ENCODE assay signal across 8 mouse cellular contexts in the genomic region with DNA sequence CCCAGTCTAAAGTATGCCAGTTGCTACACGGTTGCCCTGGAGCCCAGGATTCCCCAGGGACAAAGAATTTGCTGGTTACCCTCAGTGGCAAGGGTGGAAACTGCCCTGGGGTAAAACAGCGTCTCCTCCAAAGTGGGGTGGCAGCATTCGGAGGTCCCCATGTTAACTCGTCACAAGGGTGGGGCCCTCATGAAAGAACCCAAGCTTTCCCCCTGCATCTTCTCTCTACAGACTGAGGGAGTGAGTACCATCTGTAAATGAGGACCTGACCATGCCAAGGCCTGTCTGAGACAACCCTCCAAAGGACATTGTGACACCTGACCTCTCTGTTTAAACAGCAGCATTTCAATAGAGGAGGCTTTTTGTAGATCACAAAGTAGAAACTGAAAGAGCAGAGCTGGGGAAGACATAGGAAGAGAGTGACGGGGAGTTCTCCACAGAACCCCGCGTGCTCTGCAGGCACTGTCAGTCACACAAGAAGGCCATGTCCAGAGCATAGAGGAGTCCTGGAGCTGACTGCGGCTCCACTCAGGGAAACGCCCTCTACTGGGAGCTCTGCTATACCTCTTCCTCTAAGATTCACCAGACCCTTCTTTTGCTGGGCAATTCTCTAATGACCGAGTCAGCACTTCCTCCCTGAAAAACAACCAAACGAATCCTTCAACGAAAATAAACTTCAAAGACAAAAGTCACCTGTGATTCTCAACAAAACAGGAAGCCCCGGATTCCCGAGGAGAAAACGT. TPM values are rescaled to one million over a fixed set of nuclear protein-coding genes. Genes with fewer than 3 reads are reported as not detected.
DNase-seq lines count a peak whose midpoint lies in the region; ATAC-seq and TF ChIP-seq lines count a peak whose summit lies in the region.

No protein-coding gene starts in this region.

- TF ChIP-seq CTCF in heart, adult 2 months (IDR thresholded peaks at IDR 0.05), result peak; percentile 64

- H3K79me2 ChIP-seq in heart, adult 2 months (replicated peaks; ENCODE audit: control insufficient read depth, insufficient read depth, low read length), result no peaks in the 10 kb centered on the region

- intact Hi-C loops in heart, adult 2 months (cut with DNase I), result no loop called here

- no peaks in the 10 kb centered on the region for H3K36me3 ChIP-seq in heart, adult 2 months (ENCODE audit: control insufficient read depth, insufficient read depth, low read length)
- H3K36me3 ChIP-seq in hindbrain, embryonic 12.5 days, result no peaks in the 10 kb centered on the region

- no peak overlapping the region for H3K27ac ChIP-seq in heart, adult 2 months
- peak overlapping the region; percentile 68 for H3K27ac ChIP-seq in hindbrain, embryonic 12.5 days

- no peak for DNase-seq in heart, adult 2 months
- DNase-seq in heart, adult 8-10 months (ENCODE audit: low spot score), result no peak
- peak; percentile 13 for DNase-seq in urinary bladder, postnatal 25 days (ENCODE audit: low spot score)
- no peak for DNase-seq in urinary bladder, adult 18-20 months (ENCODE audit: low spot score in 2 of 2)
- no peak for DNase-seq in MN1 (ENCODE audit: low spot score)
- DNase-seq in yolk sac, embryonic 10.5 days (ENCODE audit: low spot score), result no peak

- H3K4me1 ChIP-seq in heart, adult 2 months (ENCODE audit: control insufficient read depth, insufficient read depth, low read length), result no peaks in the 10 kb centered on the region
- H3K4me1 ChIP-seq in hindbrain, embryonic 12.5 days, result peaks cover 16% of the 10 kb centered on the region

- H3K27me3 ChIP-seq in heart, adult 2 months (ENCODE audit: control insufficient read depth, insufficient read depth, low read length), result peaks cover 1% of the 10 kb centered on the region; the same call in 1 of the 2 replicates
- H3K27me3 ChIP-seq in hindbrain, embryonic 12.5 days, result no peaks in the 10 kb centered on the region

- WGBS in heart, adult 2 months, result 41% methylated on average over 15 of the region's 15 CpGs
- WGBS in hindbrain, embryonic 12.5 days, result 31% methylated on average over 15 of the region's 15 CpGs

- H3K4me3 ChIP-seq in heart, adult 2 months, result no peak overlapping the region
- no peak overlapping the region for H3K4me3 ChIP-seq in hindbrain, embryonic 12.5 days

- TF ChIP-seq POLR2A in heart, adult 2 months (IDR thresholded peaks at IDR 0.05; ENCODE audit: insufficient read depth, low read depth, low read length), result no peak

- no peak overlapping the region for H3K9ac ChIP-seq in heart, adult 2 months (ENCODE audit: low read depth, low read length)
- no peak overlapping the region for H3K9ac ChIP-seq in hindbrain, embryonic 12.5 days

- TF ChIP-seq EP300 in heart, adult 2 months (IDR thresholded peaks at IDR 0.05; ENCODE audit: insufficient read depth, low read depth, low read length), result no peak

- ATAC-seq in hindbrain, embryonic 12.5 days (ENCODE audit: low FRiP score), result peak; percentile 60; the same call in 1 of the 2 replicates
- peak; percentile 47 for ATAC-seq in megakaryocyte, adult 5-6 weeks (ENCODE audit: poor library complexity, severe bottlenecking)

- no peaks in the 10 kb centered on the region for H3K9me3 ChIP-seq in hindbrain, embryonic 12.5 days (replicated peaks)

- no peak overlapping the region for H3K4me2 ChIP-seq in hindbrain, embryonic 12.5 days (replicated peaks)

RNA-seq across cellular contexts. Expression of gene Lpcat1, which starts 49.3 kb away (rescaled TPM):
- total RNA-seq in heart, adult 2 months (2021), result 10 to 100 TPM in 1 of 2 experiments, 1 to 10 TPM in 1; 7.5 to 13.1 TPM
- 11.1 and 17.1 TPM in 2 replicates for polyA plus RNA-seq in heart, adult 2 months (2012; rRNA removed)
- 1 to 10 TPM; 6.8 to 9.6 (median 7.5) TPM for total RNA-seq in heart, adult 8-10 months (2022)
- 67.0 and 68.4 TPM in 2 replicates for polyA plus RNA-seq in hindbrain, embryonic 12.5 days (2016; fragmentation: Nextera tagmentation; extraction: Ambion mirVana)
- total RNA-seq in megakaryocyte, adult 5-6 weeks (2015), result 12.7 and 14.9 TPM in 2 replicates
- total RNA-seq in megakaryocyte, adult 5-6 weeks (2017), result 23.5 and 23.6 TPM in 2 replicates
